Mouse (Mus musculus) ES-E14 (cell line): ENCODE measurements around the gene Dnajc15. TPM values are rescaled to one million over a fixed set of nuclear protein-coding genes. Genes with fewer than 3 reads are reported as not detected.
A peak's percentile ranks its signal among the peaks of the same experiment; 100 is the strongest.

Experiments
- DNase-seq: peaks from one replicate; pipeline ENCODE4 v3.0.0-alpha.2; 2013; ENCODE audit warnings: low read depth, low spot score
- H3K27ac ChIP-seq: 2 replicates; pipeline ENCODE4 v1.5.1; 2012; ENCODE audit warnings: low read depth, mild to moderate bottlenecking, low read length, moderate library complexity, mixed read lengths; ENCODE audit not compliant: poor library complexity, insufficient read depth, severe bottlenecking
- H3K36me3 ChIP-seq: 2 replicates; pipeline ENCODE4 v1.6.1; 2012; ENCODE audit warnings: mild to moderate bottlenecking, low read length, moderate library complexity, mixed read lengths; ENCODE audit not compliant: control insufficient read depth, poor library complexity, insufficient read depth, severe bottlenecking
- H3K4me1 ChIP-seq, 2 experiments: fragments of 150-350 bp in 1 of 2; sonication (generic) in 1 of 2; 2 replicates each; pipeline ENCODE4 v1.6.1; 2012; ENCODE audit warnings: low read length in 2 of 2, mild to moderate bottlenecking in 1 of 2, mixed read lengths in 1 of 2; ENCODE audit not compliant: control insufficient read depth in 2 of 2, insufficient read depth in 2 of 2, poor library complexity in 1 of 2
- H3K4me3 ChIP-seq, 2 experiments: fragments of 150-350 bp in 1 of 2; sonication (generic) in 1 of 2; 2 replicates each; pipeline ENCODE4 v1.5.1; 2012; ENCODE audit warnings: low read length in 2 of 2, low read depth in 1 of 2, mild to moderate bottlenecking in 1 of 2, mixed read lengths in 1 of 2; ENCODE audit not compliant: insufficient read depth in 1 of 2, poor library complexity in 1 of 2, severe bottlenecking in 1 of 2
- H3K9ac ChIP-seq: 2 replicates; pipeline ENCODE4 v1.6.1; 2012; ENCODE audit warnings: low read depth, mild to moderate bottlenecking, low read length, mixed read lengths; ENCODE audit not compliant: poor library complexity, insufficient read depth, severe bottlenecking
- H3K9me3 ChIP-seq: fragments of 150-350 bp; sonication (generic); 2 replicates; pipeline ENCODE4 v1.6.1; 2012; ENCODE audit warnings: low read depth, mild to moderate bottlenecking, low read length; ENCODE audit not compliant: control insufficient read depth, insufficient read depth
- CHD2 ChIP-seq: IDR thresholded peaks from 2 replicates; pipeline ENCODE4 v1.6.1; 2014; ENCODE audit warnings: mild to moderate bottlenecking, low read depth, low read length, inconsistent platforms
- HCFC1 ChIP-seq: IDR thresholded peaks from 2 replicates; pipeline ENCODE4 v1.6.1; 2012; ENCODE audit warnings: low read length, inconsistent platforms, borderline replicate concordance; ENCODE audit not compliant: insufficient read depth
- MAFK ChIP-seq: IDR thresholded peaks from 2 replicates; pipeline ENCODE4 v1.6.1; 2014; ENCODE audit warnings: mild to moderate bottlenecking, low read depth, low read length, inconsistent platforms; ENCODE audit not compliant: insufficient read depth
- ZC3H11A ChIP-seq: IDR thresholded peaks from 2 replicates; pipeline ENCODE4 v1.6.1; 2012; ENCODE audit warnings: low read depth, mild to moderate bottlenecking, inconsistent platforms, low read length, borderline replicate concordance
- ZNF384 ChIP-seq: IDR thresholded peaks from 2 replicates; pipeline ENCODE4 v1.6.1; 2012; ENCODE audit warnings: low read depth, low read length, inconsistent platforms
- in situ Hi-C, 2 experiments: fragments of 600-800 bp; cut with MboI; formaldehyde crosslinking; loops; one replicate each; pipeline ENCODE4 v1.15.1; 2025; ENCODE audit warnings: low sequenced_read_pairs in 2 of 2, inconsistent platforms in 1 of 2; ENCODE audit not compliant: unreplicated experiment in 2 of 2
- total RNA-seq: library from RNA; depleted of rRNA; stranded (reverse); fragments of 300-350 nt; gene quantifications from 2 replicates; pipeline ENCODE4 v1.2.3, GENCODE M21; 2012; rRNA removed

Dnajc15 gene
- 37.9 and 53.6 TPM in 2 replicates for total RNA-seq

DNA sequence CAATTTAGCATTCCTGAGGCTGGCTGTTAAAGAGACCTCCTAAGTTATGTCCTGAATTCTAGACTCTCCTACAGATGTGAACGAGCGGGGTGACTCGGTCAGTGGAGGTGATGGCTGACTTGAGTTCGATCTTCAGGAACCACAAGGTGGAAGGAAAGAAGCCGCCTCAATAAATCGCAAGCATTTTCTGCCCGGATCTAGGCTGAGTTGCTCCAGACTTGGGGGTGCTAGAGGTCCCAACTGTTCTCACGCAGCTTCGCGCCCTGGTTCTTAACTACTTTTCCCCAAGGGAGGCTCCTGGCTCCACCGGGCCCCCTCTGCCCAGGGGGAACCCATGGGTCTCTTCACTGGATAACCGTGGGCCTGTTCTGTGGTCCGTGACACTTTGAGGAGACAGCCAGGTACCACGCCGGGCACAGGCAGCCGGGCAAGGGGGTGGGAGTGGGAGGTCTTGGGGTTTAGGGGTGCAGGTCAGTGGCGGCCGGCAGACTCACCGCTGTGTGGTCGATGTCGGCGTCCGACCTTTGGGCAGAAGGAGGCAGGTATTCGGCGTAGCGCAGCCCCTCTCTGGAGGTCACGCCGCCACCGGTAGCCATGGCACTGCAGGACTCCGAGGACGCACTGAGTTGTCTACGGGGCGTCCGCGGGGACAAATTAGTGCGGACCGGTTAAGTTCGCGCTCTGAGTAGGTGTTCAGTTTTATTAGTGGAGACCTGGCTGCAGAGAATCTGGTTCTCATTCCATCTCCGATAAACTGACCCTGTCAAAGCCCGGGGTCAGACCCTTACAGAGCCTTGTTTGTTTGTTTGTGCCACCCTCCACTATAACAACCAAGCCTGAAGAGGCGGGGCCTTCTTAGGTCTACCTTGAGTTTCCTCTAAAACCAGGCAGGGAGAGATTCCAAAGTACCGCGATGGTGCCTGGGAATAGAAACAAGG is at the start of gene Dnajc15:
Dnajc15 (minus strand) TSS at position 822 of the 938 bp plus-strand sequence.
- in situ Hi-C loops: no loop called here
- peaks cover 3% of the 10 kb centered on the region; the same call in 1 of the 2 replicates for H3K36me3 ChIP-seq
- H3K9ac ChIP-seq: peak within 1 kb of the TSS; percentile 89
- H3K4me1 ChIP-seq: peaks cover 0 to 4% of the 10 kb centered on the region in 2 experiments; a peak in 1 of 4 replicates
- DNase-seq: peak; percentile 77
- no peaks in the 10 kb centered on the region for H3K9me3 ChIP-seq
- H3K4me3 ChIP-seq: peak within 1 kb of the TSS; percentile 87 to 92
- H3K27ac ChIP-seq: no peak within 1 kb of the TSS
- peak; percentile 43; the same call in 1 of the 2 replicates for TF ChIP-seq CHD2
- no peak for TF ChIP-seq ZNF384

GRCm38 (mm10) chr14:77923076-77923865 is 48.3 kb upstream of the Dnajc15 start:
- DNase-seq: no peak
- in situ Hi-C loops: no loop called here
- no peaks in the 10 kb centered on the region for H3K9me3 ChIP-seq

GRCm38 (mm10) chr14:77921641-77922040 is 46.7 kb upstream of the Dnajc15 start:
- H3K36me3 ChIP-seq: no peaks in the 10 kb centered on the region
- H3K4me1 ChIP-seq: no peaks in the 10 kb centered on the region
- H3K4me3 ChIP-seq: no peak overlapping the region
- in situ Hi-C loops: no loop called here
- TF ChIP-seq ZNF384: no peak
- TF ChIP-seq CHD2: no peak
- TF ChIP-seq HCFC1: no peak
- TF ChIP-seq MAFK: no peak
- TF ChIP-seq ZC3H11A: no peak
- DNase-seq: no peak
- H3K27ac ChIP-seq: no peak overlapping the region
- H3K9ac ChIP-seq: no peak overlapping the region
- no peaks in the 10 kb centered on the region for H3K9me3 ChIP-seq

More at GRCm38 (mm10) chr14:77923076-77923865, 48.3 kb upstream of the Dnajc15 start:
- Histone ChIP-seq H3K36me3 (no peaks in the 10 kb centered on the region), H3K4me1 (no peaks in the 10 kb centered on the region), H3K9ac (no peak overlapping the region), H3K4me3 (no peak overlapping the region), H3K27ac (no peak overlapping the region)
- TF ChIP-seq ZNF384 (no peak), ZC3H11A (no peak), CHD2 (no peak), MAFK (no peak), HCFC1 (no peak)

DNA sequence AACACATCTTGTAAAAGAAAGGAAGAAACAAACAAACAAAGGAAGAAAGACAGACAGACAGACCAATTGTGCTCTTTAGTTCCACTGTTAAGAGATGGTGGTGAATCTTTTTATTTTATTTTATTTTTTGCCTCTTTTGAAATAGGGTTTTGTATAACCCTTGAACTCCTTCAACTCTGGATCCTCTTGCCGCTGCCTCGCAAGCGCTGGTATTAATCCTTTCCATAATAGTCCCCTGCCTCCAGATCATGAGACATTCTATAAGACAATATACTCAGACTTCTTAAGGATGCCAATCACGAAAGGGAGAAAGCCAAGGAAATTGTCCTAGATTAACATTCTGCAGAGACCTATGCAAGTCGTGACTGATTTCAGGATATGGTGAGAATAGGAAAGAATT is 40.9 kb upstream of the Dnajc15 start:
- H3K27ac ChIP-seq: no peak overlapping the region
- H3K36me3 ChIP-seq: no peaks in the 10 kb centered on the region
- H3K4me1 ChIP-seq: no peaks in the 10 kb centered on the region
- TF ChIP-seq MAFK: no peak
- no peak for TF ChIP-seq ZC3H11A
- no peak for TF ChIP-seq HCFC1
- no peak for TF ChIP-seq CHD2
- TF ChIP-seq ZNF384: no peak
- in situ Hi-C loops: no loop called here
- no peaks in the 10 kb centered on the region for H3K9me3 ChIP-seq
- H3K9ac ChIP-seq: no peak overlapping the region
- no peak overlapping the region for H3K4me3 ChIP-seq
- no peak for DNase-seq
